Mouse (Mus musculus): ENCODE measurements around the gene Tnfrsf11a. TPM values are rescaled to one million over a fixed set of nuclear protein-coding genes. Genes with fewer than 3 reads are reported as not detected.

The Tnfrsf11a gene
- total and polyA plus RNA-seq, 2 experiments, result 0.45 to 1.2 TPM

- Histone ChIP-seq H3K36me3 (ENCODE audit: control insufficient read depth, insufficient read depth, low read length) (no peaks in the 10 kb centered on the region), H3K4me3 (ENCODE audit: insufficient read depth, low read depth, low read length) (no peak overlapping the region), H3K27me3 (ENCODE audit: control insufficient read depth, insufficient read depth, low read length) (no peaks in the 10 kb centered on the region), H3K27ac (replicated peaks; ENCODE audit: insufficient read depth, low read depth, low read length) (no peak overlapping the region), H3K4me1 (ENCODE audit: control insufficient read depth, insufficient read depth, low read length) (peaks cover 3% of the 10 kb centered on the region; the same call in 1 of the 2 replicates), H3K9ac (ENCODE audit: low read depth, low read length) (no peak overlapping the region), H3K79me2 (ENCODE audit: control insufficient read depth, insufficient read depth, low read length) (no peaks in the 10 kb centered on the region)
- DNase-seq (ENCODE audit: extremely low read depth, low read depth, low spot score), result no peak
- WGBS, result 84% methylated on average over 2 of the region's 2 CpGs
- TF ChIP-seq CTCF (IDR thresholded peaks at IDR 0.05; ENCODE audit: low read depth, low read length) (no peak), POLR2A (IDR thresholded peaks at IDR 0.05; ENCODE audit: extremely low read depth, insufficient read depth, low read length) (no peak)
These were observed 103.0 kb downstream of the Tnfrsf11a start for GRCm38 (mm10) chr1:105883498-105883897.

GRCm38 (mm10) chr1:105885101-105885500, 104.6 kb downstream of the Tnfrsf11a start:
- H3K4me1 ChIP-seq (ENCODE audit: control insufficient read depth, insufficient read depth, low read length), result peaks cover 3% of the 10 kb centered on the region; the same call in 1 of the 2 replicates
- 25% methylated on average over 1 of the region's 1 CpGs for WGBS
- no peaks in the 10 kb centered on the region for H3K36me3 ChIP-seq (ENCODE audit: control insufficient read depth, insufficient read depth, low read length)
- H3K9ac ChIP-seq (ENCODE audit: low read depth, low read length), result no peak overlapping the region
- TF ChIP-seq CTCF (IDR thresholded peaks at IDR 0.05; ENCODE audit: low read depth, low read length) (no peak), POLR2A (IDR thresholded peaks at IDR 0.05; ENCODE audit: extremely low read depth, insufficient read depth, low read length) (no peak)
- H3K27me3 ChIP-seq (ENCODE audit: control insufficient read depth, insufficient read depth, low read length), result no peaks in the 10 kb centered on the region
- no peaks in the 10 kb centered on the region for H3K79me2 ChIP-seq (ENCODE audit: control insufficient read depth, insufficient read depth, low read length)
- no peak overlapping the region for H3K4me3 ChIP-seq (ENCODE audit: insufficient read depth, low read depth, low read length)
- no peak overlapping the region for H3K27ac ChIP-seq (replicated peaks; ENCODE audit: insufficient read depth, low read depth, low read length)
- peak; percentile 72 for DNase-seq (ENCODE audit: extremely low read depth, low read depth, low spot score)

- peaks cover 3% of the 10 kb centered on the region; the same call in 1 of the 2 replicates for H3K4me1 ChIP-seq (ENCODE audit: control insufficient read depth, insufficient read depth, low read length)
- no peaks in the 10 kb centered on the region for H3K79me2 ChIP-seq (ENCODE audit: control insufficient read depth, insufficient read depth, low read length)
- no peak overlapping the region for H3K4me3 ChIP-seq (ENCODE audit: insufficient read depth, low read depth, low read length)
- no peak overlapping the region for H3K27ac ChIP-seq (replicated peaks; ENCODE audit: insufficient read depth, low read depth, low read length)
- no peak for DNase-seq (ENCODE audit: extremely low read depth, low read depth, low spot score)
- H3K9ac ChIP-seq (ENCODE audit: low read depth, low read length), result no peak overlapping the region
- TF ChIP-seq CTCF (IDR thresholded peaks at IDR 0.05; ENCODE audit: low read depth, low read length) (no peak), POLR2A (IDR thresholded peaks at IDR 0.05; ENCODE audit: extremely low read depth, insufficient read depth, low read length) (no peak)
- WGBS, result 23% methylated on average over 5 of the region's 5 CpGs
- H3K27me3 ChIP-seq (ENCODE audit: control insufficient read depth, insufficient read depth, low read length), result no peaks in the 10 kb centered on the region
- no peaks in the 10 kb centered on the region for H3K36me3 ChIP-seq (ENCODE audit: control insufficient read depth, insufficient read depth, low read length)
These were observed 105.1 kb downstream of the Tnfrsf11a start for GRCm38 (mm10) chr1:105885575-105885974.

- WGBS, result 89% methylated on average over 5 of the region's 5 CpGs
- Histone ChIP-seq H3K36me3 (ENCODE audit: control insufficient read depth, insufficient read depth, low read length) (no peaks in the 10 kb centered on the region), H3K27me3 (ENCODE audit: control insufficient read depth, insufficient read depth, low read length) (no peaks in the 10 kb centered on the region), H3K9ac (ENCODE audit: low read depth, low read length) (no peak overlapping the region), H3K4me3 (ENCODE audit: insufficient read depth, low read depth, low read length) (no peak overlapping the region), H3K4me1 (ENCODE audit: control insufficient read depth, insufficient read depth, low read length) (peaks cover 3% of the 10 kb centered on the region; the same call in 1 of the 2 replicates), H3K79me2 (ENCODE audit: control insufficient read depth, insufficient read depth, low read length) (no peaks in the 10 kb centered on the region), H3K27ac (replicated peaks; ENCODE audit: insufficient read depth, low read depth, low read length) (no peak overlapping the region)
- no peak for TF ChIP-seq CTCF (IDR thresholded peaks at IDR 0.05; ENCODE audit: low read depth, low read length)
- no peak for TF ChIP-seq POLR2A (IDR thresholded peaks at IDR 0.05; ENCODE audit: extremely low read depth, insufficient read depth, low read length)
- DNase-seq (ENCODE audit: extremely low read depth, low read depth, low spot score), result no peak
These were observed 105.8 kb downstream of the Tnfrsf11a start for GRCm38 (mm10) chr1:105886358-105886757.

GRCm38 (mm10) chr1:105891032-105891725, 110.7 kb downstream of the Tnfrsf11a start:
- no peak overlapping the region for H3K27ac ChIP-seq (replicated peaks; ENCODE audit: insufficient read depth, low read depth, low read length)
- H3K36me3 ChIP-seq (ENCODE audit: control insufficient read depth, insufficient read depth, low read length), result no peaks in the 10 kb centered on the region
- 19% methylated on average over 15 of the region's 15 CpGs for WGBS
- no peaks in the 10 kb centered on the region for H3K4me1 ChIP-seq (ENCODE audit: control insufficient read depth, insufficient read depth, low read length)
- TF ChIP-seq CTCF (IDR thresholded peaks at IDR 0.05; ENCODE audit: low read depth, low read length) (peak; percentile 84), POLR2A (IDR thresholded peaks at IDR 0.05; ENCODE audit: extremely low read depth, insufficient read depth, low read length) (no peak)
- H3K79me2 ChIP-seq (ENCODE audit: control insufficient read depth, insufficient read depth, low read length), result no peaks in the 10 kb centered on the region
- no peak overlapping the region for H3K4me3 ChIP-seq (ENCODE audit: insufficient read depth, low read depth, low read length)
- H3K27me3 ChIP-seq (ENCODE audit: control insufficient read depth, insufficient read depth, low read length), result no peaks in the 10 kb centered on the region
- DNase-seq (ENCODE audit: extremely low read depth, low read depth, low spot score), result peak; percentile 77
- no peak overlapping the region for H3K9ac ChIP-seq (ENCODE audit: low read depth, low read length)

- H3K9ac ChIP-seq (ENCODE audit: low read depth, low read length), result no peak overlapping the region
- no peaks in the 10 kb centered on the region for H3K36me3 ChIP-seq (ENCODE audit: control insufficient read depth, insufficient read depth, low read length)
- WGBS, result 84% methylated on average over 5 of the region's 5 CpGs
- no peak for DNase-seq (ENCODE audit: extremely low read depth, low read depth, low spot score)
- no peaks in the 10 kb centered on the region for H3K27me3 ChIP-seq (ENCODE audit: control insufficient read depth, insufficient read depth, low read length)
- H3K79me2 ChIP-seq (ENCODE audit: control insufficient read depth, insufficient read depth, low read length), result no peaks in the 10 kb centered on the region
- H3K4me3 ChIP-seq (ENCODE audit: insufficient read depth, low read depth, low read length), result no peak overlapping the region
- TF ChIP-seq POLR2A (IDR thresholded peaks at IDR 0.05; ENCODE audit: extremely low read depth, insufficient read depth, low read length) (no peak), CTCF (IDR thresholded peaks at IDR 0.05; ENCODE audit: low read depth, low read length) (no peak)
- no peak overlapping the region for H3K27ac ChIP-seq (replicated peaks; ENCODE audit: insufficient read depth, low read depth, low read length)
- peaks cover 2% of the 10 kb centered on the region; the same call in 1 of the 2 replicates for H3K4me1 ChIP-seq (ENCODE audit: control insufficient read depth, insufficient read depth, low read length)
These were observed 114.5 kb downstream of the Tnfrsf11a start for GRCm38 (mm10) chr1:105895019-105895418.

Other genes with a start within 250 kb of the Tnfrsf11a start
- 32.5 and 38.4 TPM in 2 replicates for gene Pign, start 117.0 kb upstream of the Tnfrsf11a start, total RNA-seq (2014; rRNA removed)
- 7.2 and 11.2 TPM in 2 replicates for gene Pign, start 117.0 kb upstream of the Tnfrsf11a start, polyA plus RNA-seq (2012; rRNA removed)
- 19.4 and 23.5 TPM in 2 replicates for gene Relch, start 116.9 kb upstream of the Tnfrsf11a start, total RNA-seq (2014; rRNA removed)
- 15.1 and 15.5 TPM in 2 replicates for gene Relch, start 116.9 kb upstream of the Tnfrsf11a start, polyA plus RNA-seq (2012; rRNA removed)
- 12.2 and 16.2 TPM in 2 replicates for gene Zcchc2, start 209.7 kb downstream of the Tnfrsf11a start, total RNA-seq (2014; rRNA removed)
- gene Zcchc2, start 209.7 kb downstream of the Tnfrsf11a start, polyA plus RNA-seq (2012; rRNA removed), result 12.6 and 15.3 TPM in 2 replicates

Measured in liver, adult 2 months (tissue).